Mouse (Mus musculus): ENCODE measurements around the gene Susd2.

GRCm38 (mm10) chr10:75625920-75626319 lies 17.9 kb downstream of the Susd2 start:
- no peak for TF ChIP-seq CTCF (IDR thresholded peaks at IDR 0.05)
- TF ChIP-seq POLR2A (IDR thresholded peaks at IDR 0.05; ENCODE audit: insufficient read depth, low read depth, low read length), result no peak

Data from heart, adult 2 months (tissue).